In the genomic region with DNA sequence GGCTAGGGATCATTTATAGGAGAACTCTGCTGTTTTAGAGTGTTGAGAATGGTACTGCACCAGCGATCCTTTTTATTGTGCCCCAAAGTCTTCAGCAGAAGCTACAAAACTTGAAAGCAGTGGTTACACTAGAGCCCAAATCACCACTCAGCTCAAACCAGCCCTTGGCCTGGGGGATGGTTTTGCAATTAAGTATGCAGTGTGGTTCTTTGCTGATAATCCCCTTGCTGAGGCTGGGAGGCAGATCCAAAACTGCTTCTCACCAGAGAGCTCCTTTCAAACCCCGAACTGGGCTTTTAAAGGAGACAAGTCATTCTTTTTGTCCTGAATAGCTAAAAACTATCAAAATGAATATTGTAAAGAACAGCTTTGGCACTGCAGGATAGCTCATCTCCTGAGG, we compare ENCODE assay signal across 16 mouse cellular contexts.
"Had no signal": no experiment of that assay in that cellular context is flagged by ENCODE, and none has a peak within 500 bp of the region (broad histone marks: within the 10 kb centered on the region; RNA-seq: fewer than 3 reads in every experiment).

No protein-coding gene starts in this region.

- H3K27ac ChIP-seq: liver, embryonic 15.5 days; lung, embryonic 15.5 days; macrophage; midbrain, embryonic 13.5 days; neural tube, embryonic 12.5 days had no signal

- H3K9me3 ChIP-seq: liver, embryonic 15.5 days; lung, embryonic 15.5 days; megakaryocyte, embryonic 14.5 days; midbrain, embryonic 13.5 days; neural tube, embryonic 12.5 days had no signal

- ATAC-seq: liver, postnatal 0 days; lung, postnatal 0 days; midbrain, embryonic 13.5 days had no signal

- H3K36me3 ChIP-seq: liver, embryonic 15.5 days; lung, embryonic 15.5 days; midbrain, embryonic 13.5 days; neural tube, embryonic 12.5 days had no signal

- H3K9ac ChIP-seq: liver, embryonic 15.5 days; liver, postnatal 0 days; lung, embryonic 15.5 days; midbrain, embryonic 13.5 days; neural tube, embryonic 12.5 days had no signal

- H3K27me3 ChIP-seq: liver, embryonic 15.5 days; lung, embryonic 15.5 days; midbrain, embryonic 13.5 days; neural tube, embryonic 12.5 days had no signal

- H3K4me1 ChIP-seq: liver, embryonic 15.5 days; lung, embryonic 15.5 days; megakaryocyte, embryonic 14.5 days; neural tube, embryonic 12.5 days had no signal

- H3K4me3 ChIP-seq: liver, embryonic 15.5 days; lung, embryonic 15.5 days; megakaryocyte, embryonic 14.5 days; midbrain, embryonic 13.5 days; neural tube, embryonic 12.5 days had no signal

- H3K4me2 ChIP-seq: liver, embryonic 15.5 days; lung, embryonic 15.5 days; midbrain, embryonic 11.5 days; midbrain, embryonic 13.5 days; neural tube, embryonic 12.5 days had no signal

- DNase-seq: liver, postnatal 0 days; lung, adult 2 months; lung, postnatal 14 days; lung, postnatal 36 days; right cerebral cortex, postnatal 14 days; thymus, adult 18-20 months; thymus, postnatal 14 days; thymus, postnatal 36 days had no signal
